Comparison of ENCODE assay signal across 25 mouse cellular contexts in the genomic region with DNA sequence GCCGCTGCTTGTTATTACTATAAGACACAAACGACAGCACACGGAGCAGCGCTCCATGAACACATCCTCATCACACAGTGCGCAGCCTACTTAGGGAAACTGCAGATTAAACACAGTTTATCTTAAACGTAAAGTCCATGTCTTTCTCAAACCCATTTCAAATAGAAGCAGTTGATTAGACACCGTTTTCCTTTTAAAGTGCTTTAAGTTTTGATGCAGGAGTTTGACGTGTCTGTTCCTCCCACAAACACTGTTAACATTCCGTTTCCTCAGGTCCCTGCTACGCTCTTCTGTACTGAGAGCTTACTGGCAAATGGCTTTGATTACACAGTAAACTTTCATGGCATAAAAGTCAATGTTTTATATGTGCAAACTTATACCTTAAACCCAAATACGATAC.
"Had no signal": no experiment of that assay in that cellular context is flagged by ENCODE, and none has a peak within 500 bp of the region (broad histone marks: within the 10 kb centered on the region; RNA-seq: fewer than 3 reads in every experiment).

No protein-coding gene starts in this region.

- H3K9me3 ChIP-seq: heart, embryonic 10.5 days; heart, embryonic 12.5 days; hindbrain, embryonic 10.5 days; hindbrain, embryonic 12.5 days; intestine, embryonic 15.5 days; limb, embryonic 12.5 days; liver, embryonic 13.5 days; liver, embryonic 15.5 days had no signal

- H3K4me3 ChIP-seq: gastrocnemius, adult 2 months; heart, embryonic 10.5 days; heart, embryonic 12.5 days; hindbrain, embryonic 10.5 days; hindbrain, embryonic 12.5 days; intestine, embryonic 15.5 days; layer of hippocampus, adult 2 months; left cerebral cortex, adult 2 months; limb, embryonic 12.5 days; liver, embryonic 13.5 days; liver, embryonic 15.5 days had no signal

- H3K4me2 ChIP-seq: heart, embryonic 12.5 days; hindbrain, embryonic 12.5 days; hindbrain, embryonic 14.5 days; intestine, embryonic 15.5 days; limb, embryonic 12.5 days; liver, embryonic 11.5 days; liver, embryonic 13.5 days; liver, embryonic 15.5 days had no signal

- ATAC-seq: inflammation-experienced regulatory T-cells, adult 6 months; intestine, embryonic 15.5 days; intestine, postnatal 0 days had no signal

- H3K27me3 ChIP-seq: heart, embryonic 12.5 days; hindbrain, embryonic 12.5 days; intestine, embryonic 15.5 days; limb, embryonic 12.5 days; liver, embryonic 13.5 days; liver, embryonic 15.5 days had no signal

- H3K27ac ChIP-seq: gastrocnemius, adult 2 months; heart, embryonic 10.5 days; hindbrain, embryonic 10.5 days; hindbrain, embryonic 12.5 days; hindbrain, embryonic 14.5 days; intestine, embryonic 15.5 days; layer of hippocampus, adult 2 months; left cerebral cortex, adult 2 months; limb, embryonic 12.5 days; liver, embryonic 13.5 days; liver, embryonic 15.5 days had no signal

- DNase-seq: gastrocnemius, adult 2 months; gastrocnemius, postnatal 10 days; gastrocnemius, postnatal 25 days; heart, postnatal 10 days; heart, postnatal 4 days; kidney, adult 18-20 months; kidney, adult 8-10 months; kidney, postnatal 10 days; kidney, postnatal 25 days; kidney, postnatal 4 days; liver; liver, embryonic 13.5 days had no signal

- H3K36me3 ChIP-seq: heart, embryonic 10.5 days; heart, embryonic 12.5 days; hindbrain, embryonic 12.5 days; intestine, embryonic 15.5 days; liver, embryonic 13.5 days; liver, embryonic 15.5 days had no signal

- H3K9ac ChIP-seq: heart, embryonic 12.5 days; hindbrain, embryonic 12.5 days; hindbrain, embryonic 14.5 days; intestine, embryonic 15.5 days; limb, embryonic 12.5 days; liver, embryonic 13.5 days; liver, embryonic 15.5 days had no signal

- H3K4me1 ChIP-seq: hindbrain, embryonic 10.5 days; hindbrain, embryonic 12.5 days; intestine, embryonic 15.5 days; liver, embryonic 13.5 days; liver, embryonic 15.5 days had no signal
